Mouse (Mus musculus) erythroblast, embryonic 14.5 days (primary cell): ENCODE measurements around the gene Slc48a1.

Experiments used
- GATA1 ChIP-seq: IDR thresholded peaks from 2 replicates; pipeline ENCODE4 v1.6.1; 2012; ENCODE audit warnings: low read length, inconsistent platforms, mixed read lengths
- TAL1 ChIP-seq: IDR thresholded peaks from 3 replicates; pipeline ENCODE4 v1.6.1; 2012; ENCODE audit warnings: low read length, inconsistent platforms, mixed read lengths

GRCm38 (mm10) chr15:97749841-97750240, 28.5 kb upstream of the Slc48a1 start:
- TF ChIP-seq GATA1 (no peak), TAL1 (no peak)
